Mouse (Mus musculus) liver, embryonic 16.5 days (tissue): ENCODE measurements around the gene Ndufa13. TPM values are rescaled to one million over a fixed set of nuclear protein-coding genes. Genes with fewer than 3 reads are reported as not detected.

ENCODE experiments used
- ATAC-seq: fragments of 200-750 bp; cut with Nextera tagmentation; 2 replicates; pipeline ENCODE4 v1.8.0; 2017; ENCODE audit warnings: low read depth, mild to moderate bottlenecking, moderate number of reproducible peaks, moderate library complexity
- H3K27ac ChIP-seq: fragments of 300-500 bp; sonication (generic); 2 replicates; pipeline ENCODE4 v1.5.1; 2014; ENCODE audit warnings: mild to moderate bottlenecking, low read length
- H3K27me3 ChIP-seq: fragments of 300-500 bp; sonication (generic); 2 replicates; pipeline ENCODE4 v1.6.1; 2014; ENCODE audit warnings: low read depth, low read length, mixed read lengths; ENCODE audit not compliant: control insufficient read depth, insufficient read depth
- H3K36me3 ChIP-seq: fragments of 300-500 bp; sonication (generic); 2 replicates; pipeline ENCODE4 v1.6.1; 2014; ENCODE audit warnings: mild to moderate bottlenecking; ENCODE audit not compliant: control insufficient read depth, insufficient read depth
- H3K4me1 ChIP-seq: fragments of 300-500 bp; sonication (generic); 2 replicates; pipeline ENCODE4 v1.6.1; 2014; ENCODE audit warnings: low read depth, low read length, mixed read lengths; ENCODE audit not compliant: control insufficient read depth
- H3K4me2 ChIP-seq: fragments of 300-500 bp; sonication (generic); 2 replicates; pipeline ENCODE4 v1.6.1; 2014; ENCODE audit warnings: low read depth, low read length, mixed read lengths
- H3K4me3 ChIP-seq: fragments of 300-500 bp; sonication (generic); 2 replicates; pipeline ENCODE4 v1.5.1; 2014; ENCODE audit warnings: low read depth, mild to moderate bottlenecking, low read length
- H3K9ac ChIP-seq: fragments of 300-500 bp; sonication (generic); 2 replicates; pipeline ENCODE4 v1.6.1; 2014; ENCODE audit warnings: low read depth, low read length
- H3K9me3 ChIP-seq: fragments of 300-500 bp; sonication (generic); replicated peaks from 2 replicates; pipeline ENCODE4 v1.6.1; 2016; ENCODE audit warnings: low read length; ENCODE audit not compliant: control insufficient read depth
- WGBS: fragments of 180-500 bp; shearing (Covaris S2); extraction: QIAGEN DNeasy Blood & Tissue Kit; methylation state at CpG from one replicate; pipeline ENCODE4 v1.1.7; 2014; ENCODE audit not compliant: insufficient replicate concordance; 5-methylcytosine and 5-hydroxymethylcytosine counted together
- polyA plus RNA-seq: library from polyadenylated mRNA; unstranded; fragments of >200 nt; fragmentation: Nextera tagmentation; extraction: Ambion mirVana; gene quantifications from 2 replicates; pipeline ENCODE4 v1.2.1, GENCODE M21; 2015

Ndufa13 gene
- polyA plus RNA-seq, 1 experiment from 2014 or later = 104 TPM

- peak overlapping the region; percentile 90 for H3K9ac ChIP-seq
- WGBS = 6% methylated on average over 12 of the region's 12 CpGs
- no peaks in the 10 kb centered on the region for H3K9me3 ChIP-seq
- H3K4me3 ChIP-seq = peak overlapping the region; percentile 87
- ATAC-seq = no peak
- H3K27ac ChIP-seq = peak overlapping the region; percentile 97
- no peaks in the 10 kb centered on the region; the same call in 1 of the 2 replicates for H3K36me3 ChIP-seq
- no peaks in the 10 kb centered on the region for H3K27me3 ChIP-seq
- H3K4me2 ChIP-seq = peak overlapping the region; percentile 100
- peaks cover 54% of the 10 kb centered on the region for H3K4me1 ChIP-seq
Measured at GRCm38 (mm10) chr8:69900895-69901451, 1.4 kb downstream of the Ndufa13 start.

- no peak overlapping the region for H3K27ac ChIP-seq
- 75% methylated on average over 2 of the region's 2 CpGs for whole genome bisulfite sequencing
- no peak for ATAC-seq
- H3K4me2 ChIP-seq = peak overlapping the region; percentile 100
- peaks cover 54% of the 10 kb centered on the region for H3K4me1 ChIP-seq
- no peaks in the 10 kb centered on the region for H3K27me3 ChIP-seq
- no peaks in the 10 kb centered on the region for H3K9me3 ChIP-seq
- H3K36me3 ChIP-seq = no peaks in the 10 kb centered on the region; the same call in 1 of the 2 replicates
- no peak overlapping the region for H3K9ac ChIP-seq
- no peak overlapping the region for H3K4me3 ChIP-seq
Measured at GRCm38 (mm10) chr8:69899876-69900275, 2.5 kb downstream of the Ndufa13 start.

DNA sequence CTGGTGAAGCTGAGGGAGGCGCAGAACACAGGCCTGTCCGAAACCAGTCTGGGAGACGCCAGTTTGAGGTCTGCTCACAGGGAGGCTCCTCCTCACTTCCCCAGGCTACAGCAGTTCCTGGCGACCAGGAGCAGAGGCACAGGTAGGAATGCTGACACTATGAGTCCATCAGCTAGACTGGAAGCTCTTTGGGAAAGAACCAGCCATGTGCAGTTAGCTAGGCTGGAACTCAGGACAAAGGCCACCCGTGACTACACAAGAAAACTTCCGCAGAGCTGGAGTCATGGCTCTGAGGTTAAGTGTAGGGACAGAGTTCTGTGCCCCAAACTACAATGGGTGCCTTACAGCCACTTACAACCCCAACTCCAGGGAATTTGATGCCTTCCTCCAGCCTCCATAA lies 4.5 kb downstream of the Ndufa13 start:
- Histone ChIP-seq H3K9ac (no peak overlapping the region), H3K4me1 (peaks cover 48% of the 10 kb centered on the region), H3K36me3 (peaks cover 8% of the 10 kb centered on the region; the same call in 1 of the 2 replicates), H3K27me3 (no peaks in the 10 kb centered on the region), H3K4me3 (no peak overlapping the region), H3K27ac (no peak overlapping the region), H3K4me2 (no peak overlapping the region), H3K9me3 (no peaks in the 10 kb centered on the region)
- no peak for ATAC-seq
- WGBS = 77% methylated on average over 6 of the region's 6 CpGs

- WGBS = 73% methylated on average over 4 of the region's 4 CpGs
- peaks cover 8% of the 10 kb centered on the region; the same call in 1 of the 2 replicates for H3K36me3 ChIP-seq
Measured at GRCm38 (mm10) chr8:69895772-69896451, 6.4 kb downstream of the Ndufa13 start.

GRCm38 (mm10) chr8:69894836-69895332 lies 7.5 kb downstream of the Ndufa13 start:
- H3K36me3 ChIP-seq = peaks cover 8% of the 10 kb centered on the region; the same call in 1 of the 2 replicates
- H3K4me2 ChIP-seq = no peak overlapping the region
- H3K27me3 ChIP-seq = peaks cover 7% of the 10 kb centered on the region
- H3K27ac ChIP-seq = no peak overlapping the region
- H3K4me3 ChIP-seq = no peak overlapping the region
- H3K4me1 ChIP-seq = peaks cover 26% of the 10 kb centered on the region
- H3K9me3 ChIP-seq = no peaks in the 10 kb centered on the region
- whole genome bisulfite sequencing = 70% methylated on average over 6 of the region's 6 CpGs
- no peak overlapping the region for H3K9ac ChIP-seq
- ATAC-seq = no peak

More at GRCm38 (mm10) chr8:69895772-69896451, 6.4 kb downstream of the Ndufa13 start:
- H3K4me1 ChIP-seq = peaks cover 36% of the 10 kb centered on the region
- no peak overlapping the region for H3K4me2 ChIP-seq
- no peak overlapping the region for H3K9ac ChIP-seq
- no peaks in the 10 kb centered on the region; the same call in 1 of the 2 replicates for H3K27me3 ChIP-seq
- H3K9me3 ChIP-seq = no peaks in the 10 kb centered on the region
- H3K27ac ChIP-seq = no peak overlapping the region
- no peak overlapping the region for H3K4me3 ChIP-seq
- no peak for ATAC-seq

DNA sequence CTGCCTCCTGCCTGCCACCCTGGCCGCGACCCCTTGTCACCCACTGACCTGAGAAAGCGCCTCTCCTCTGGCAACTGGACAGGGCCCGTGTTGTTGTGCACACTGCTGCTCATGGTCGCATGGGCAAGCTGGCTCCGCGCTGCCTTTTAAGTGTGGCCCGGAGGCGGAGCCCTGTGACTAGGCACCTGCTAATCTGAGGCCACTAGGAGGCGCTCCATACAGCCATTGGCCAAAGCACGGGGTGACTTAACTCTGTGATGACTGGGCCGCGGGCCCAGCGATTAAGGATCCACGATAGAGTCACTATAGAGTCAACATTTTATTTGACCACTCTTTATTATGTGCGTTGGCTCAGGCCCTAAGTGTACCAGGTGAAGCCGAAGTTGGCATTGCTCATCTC lies 8.5 kb downstream of the Ndufa13 start:
- H3K9ac ChIP-seq = no peak overlapping the region
- H3K27me3 ChIP-seq = peaks cover 17% of the 10 kb centered on the region
- WGBS = 63% methylated on average over 17 of the region's 17 CpGs
- H3K27ac ChIP-seq = no peak overlapping the region
- peak; percentile 33; the same call in 1 of the 2 replicates for ATAC-seq
- no peaks in the 10 kb centered on the region for H3K9me3 ChIP-seq
- peaks cover 8% of the 10 kb centered on the region; the same call in 1 of the 2 replicates for H3K36me3 ChIP-seq
- no peak overlapping the region for H3K4me3 ChIP-seq
- peaks cover 21% of the 10 kb centered on the region for H3K4me1 ChIP-seq
- H3K4me2 ChIP-seq = no peak overlapping the region

- H3K9ac ChIP-seq = no peak overlapping the region
- peaks cover 8% of the 10 kb centered on the region; the same call in 1 of the 2 replicates for H3K36me3 ChIP-seq
- peaks cover 13% of the 10 kb centered on the region for H3K4me1 ChIP-seq
- peaks cover 48% of the 10 kb centered on the region for H3K27me3 ChIP-seq
- no peak overlapping the region for H3K27ac ChIP-seq
- no peak overlapping the region for H3K4me2 ChIP-seq
- no peaks in the 10 kb centered on the region for H3K9me3 ChIP-seq
- H3K4me3 ChIP-seq = no peak overlapping the region
- ATAC-seq = no peak
- WGBS = 34% methylated on average over 19 of the region's 19 CpGs
Measured at GRCm38 (mm10) chr8:69890813-69891241, 11.5 kb downstream of the Ndufa13 start.

DNA sequence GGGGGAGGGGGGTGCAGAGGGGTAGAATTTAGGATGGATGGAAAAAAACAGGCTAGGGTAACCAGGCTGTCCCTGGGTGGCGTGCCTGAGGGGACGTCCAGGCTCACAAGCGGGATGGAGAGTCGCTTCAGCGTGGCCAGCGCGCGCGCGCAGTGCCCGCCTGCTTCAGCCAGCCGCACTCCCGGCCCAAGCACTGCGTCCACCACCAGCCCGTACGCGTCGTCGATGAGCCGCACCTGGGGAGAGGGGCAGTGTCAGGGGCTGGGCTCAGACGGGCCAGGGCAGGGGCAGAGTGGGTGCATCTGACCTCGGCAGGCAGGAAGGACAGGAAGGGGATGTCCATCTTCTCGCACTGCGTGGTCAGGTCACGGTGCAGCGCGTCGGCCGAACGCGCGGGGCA lies 13.5 kb downstream of the Ndufa13 start:
- no peak for ATAC-seq
- WGBS = 7% methylated on average over 32 of the region's 32 CpGs

More for the DNA sequence above, 13.5 kb downstream of the Ndufa13 start:
- peaks cover 5% of the 10 kb centered on the region; the same call in 1 of the 2 replicates for H3K36me3 ChIP-seq
- H3K27ac ChIP-seq = no peak overlapping the region
- peaks cover 11% of the 10 kb centered on the region for H3K4me1 ChIP-seq
- 0 out of 2 replicates have a peak overlapping the region, but pooled peaks have one; percentile 2 for H3K4me2 ChIP-seq
- 0 out of 2 replicates have a peak overlapping the region, but pooled peaks have one; percentile 3 for H3K4me3 ChIP-seq
- no peak overlapping the region for H3K9ac ChIP-seq
- H3K27me3 ChIP-seq = peaks cover 67% of the 10 kb centered on the region
- no peaks in the 10 kb centered on the region for H3K9me3 ChIP-seq
